Mouse (Mus musculus): Measurements from ENCODE around the gene Cyp2d11. TPM values are rescaled to one million over a fixed set of nuclear protein-coding genes. Genes with fewer than 3 reads are reported as not detected.

The Cyp2d11 gene
- polyA plus RNA-seq, 1 experiment from 2014 or later: not detected

- Histone ChIP-seq H3K4me2 (replicated peaks; ENCODE audit: low read depth, low read length) (no peak overlapping the region), H3K9ac (ENCODE audit: low read depth, low read length) (no peak overlapping the region), H3K27me3 (ENCODE audit: control insufficient read depth, insufficient read depth, low read length) (peaks cover 7% of the 10 kb centered on the region; the same call in 1 of the 2 replicates), H3K36me3 (ENCODE audit: control insufficient read depth, insufficient read depth, low read length) (0 out of 2 replicates have a peak, but pooled peaks cover 2% of the 10 kb centered on the region), H3K4me3 (ENCODE audit: low read depth, low read length) (no peak overlapping the region), H3K9me3 (ENCODE audit: control insufficient read depth, low read length) (no peaks in the 10 kb centered on the region), H3K4me1 (replicated peaks; ENCODE audit: control insufficient read depth, insufficient read depth, low read length) (peaks cover 4% of the 10 kb centered on the region; the same call in 1 of the 2 replicates), H3K27ac (ENCODE audit: low read depth, low read length) (no peak overlapping the region)
- 90% methylated on average over 27 of the region's 27 CpGs for WGBS
- ATAC-seq (ENCODE audit: low FRiP score) (no peak), DNase-seq (ENCODE audit: low spot score) (no peak)
These were observed 50.2 kb downstream of the Cyp2d11 start for GRCm38 (mm10) chr15:82343368-82344287.

- Histone ChIP-seq H3K9ac (ENCODE audit: low read depth, low read length) (no peak overlapping the region), H3K4me2 (replicated peaks; ENCODE audit: low read depth, low read length) (no peak overlapping the region), H3K4me3 (ENCODE audit: low read depth, low read length) (no peak overlapping the region), H3K27me3 (ENCODE audit: control insufficient read depth, insufficient read depth, low read length) (peaks cover 7% of the 10 kb centered on the region; the same call in 1 of the 2 replicates), H3K36me3 (ENCODE audit: control insufficient read depth, insufficient read depth, low read length) (no peaks in the 10 kb centered on the region), H3K4me1 (replicated peaks; ENCODE audit: control insufficient read depth, insufficient read depth, low read length) (peaks cover 7% of the 10 kb centered on the region; the same call in 1 of the 2 replicates), H3K27ac (ENCODE audit: low read depth, low read length) (no peak overlapping the region), H3K9me3 (ENCODE audit: control insufficient read depth, low read length) (no peaks in the 10 kb centered on the region)
- 76% methylated on average over 5 of the region's 5 CpGs for WGBS
- DNase-seq (ENCODE audit: low spot score) (peak; percentile 23), ATAC-seq (ENCODE audit: low FRiP score) (no peak)
These were observed 51.3 kb downstream of the Cyp2d11 start for GRCm38 (mm10) chr15:82342543-82342935.

DNA sequence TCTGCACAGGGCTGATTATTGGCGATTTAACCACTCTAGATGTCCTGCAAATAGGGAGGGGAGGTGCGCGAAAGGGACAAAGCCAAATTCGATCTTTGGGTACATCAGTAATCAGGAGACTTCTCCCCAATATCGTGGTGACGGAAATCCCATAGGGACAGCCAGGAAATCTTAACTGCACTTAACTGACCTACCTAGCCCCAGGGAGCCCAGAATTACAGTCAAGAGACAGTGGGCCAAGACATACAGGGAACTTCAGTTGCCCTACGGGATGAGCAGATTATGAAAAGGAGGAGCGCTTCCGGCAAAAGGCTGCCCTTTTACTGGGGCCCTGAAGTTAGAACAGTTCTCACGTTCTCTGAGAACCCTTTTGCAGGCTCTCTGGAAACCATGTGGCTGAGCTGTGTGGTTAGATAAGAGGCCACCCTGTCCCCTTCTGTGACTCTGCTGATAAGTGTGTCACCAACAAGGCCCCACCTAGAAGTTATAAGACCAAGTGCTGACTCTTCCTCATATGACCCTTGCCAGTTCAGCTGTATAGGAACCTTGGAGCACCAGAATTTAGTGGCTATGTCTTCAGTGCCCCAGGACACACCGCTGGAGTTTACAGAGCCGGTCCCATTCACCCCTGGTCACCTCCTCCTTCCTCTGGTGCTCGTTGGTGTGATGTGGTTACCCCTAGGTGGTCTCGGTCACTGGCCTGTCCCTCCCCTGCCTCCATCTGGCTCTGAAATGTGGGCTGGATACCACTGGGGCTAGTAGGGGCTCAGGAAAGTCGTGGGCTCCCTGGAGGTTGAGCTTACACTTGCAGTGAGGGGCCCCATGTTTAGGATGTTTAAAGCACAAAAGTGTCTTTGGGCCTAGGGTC, 51.9 kb downstream of the Cyp2d11 start:
- peaks cover 9% of the 10 kb centered on the region; the same call in 1 of the 2 replicates for H3K4me1 ChIP-seq (replicated peaks; ENCODE audit: control insufficient read depth, insufficient read depth, low read length)
- no peak overlapping the region; the same call in 1 of the 2 replicates for H3K4me3 ChIP-seq (ENCODE audit: low read depth, low read length)
- H3K4me2 ChIP-seq (replicated peaks; ENCODE audit: low read depth, low read length): no peak overlapping the region; the same call in 1 of the 2 replicates
- ATAC-seq (ENCODE audit: low FRiP score) (no peak), DNase-seq (ENCODE audit: low spot score) (peak; percentile 12)
- H3K9me3 ChIP-seq (ENCODE audit: control insufficient read depth, low read length): no peaks in the 10 kb centered on the region
- WGBS: 65% methylated on average over 15 of the region's 15 CpGs
- H3K36me3 ChIP-seq (ENCODE audit: control insufficient read depth, insufficient read depth, low read length): no peaks in the 10 kb centered on the region
- peak overlapping the region; percentile 53; the same call in 1 of the 2 replicates for H3K9ac ChIP-seq (ENCODE audit: low read depth, low read length)
- peaks cover 7% of the 10 kb centered on the region; the same call in 1 of the 2 replicates for H3K27me3 ChIP-seq (ENCODE audit: control insufficient read depth, insufficient read depth, low read length)
- peak overlapping the region; percentile 4; the same call in 1 of the 2 replicates for H3K27ac ChIP-seq (ENCODE audit: low read depth, low read length)

DNA sequence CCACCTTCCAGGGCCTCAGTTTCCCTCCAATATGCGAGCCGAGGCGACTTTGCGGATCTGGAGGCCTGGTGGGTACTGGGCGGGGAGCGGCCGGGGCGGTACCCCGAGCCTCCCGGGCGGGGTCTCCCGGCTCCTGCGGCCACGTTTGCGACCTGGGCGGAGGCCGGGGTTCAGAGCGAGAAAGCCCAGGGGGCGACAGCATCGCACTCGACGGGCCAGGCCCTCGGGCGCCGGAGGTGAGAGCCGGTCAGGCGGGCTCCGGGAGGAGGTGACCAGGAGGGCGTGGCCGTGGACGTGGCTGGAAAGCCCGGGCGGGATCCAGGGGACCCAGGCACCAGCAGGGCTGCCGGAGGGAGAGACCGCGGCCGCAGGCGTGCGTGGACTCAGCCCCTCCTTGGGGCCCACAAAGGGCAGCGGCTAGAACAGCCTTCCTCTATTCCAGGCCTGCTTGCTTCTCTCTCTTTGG, 52.8 kb downstream of the Cyp2d11 start:
- H3K4me3 ChIP-seq (ENCODE audit: low read depth, low read length): peak overlapping the region; percentile 29
- DNase-seq (ENCODE audit: low spot score): peak; percentile 49
- peaks cover 7% of the 10 kb centered on the region; the same call in 1 of the 2 replicates for H3K27me3 ChIP-seq (ENCODE audit: control insufficient read depth, insufficient read depth, low read length)
- no peaks in the 10 kb centered on the region for H3K9me3 ChIP-seq (ENCODE audit: control insufficient read depth, low read length)
- 3% methylated on average over 32 of the region's 40 CpGs for WGBS
- no peaks in the 10 kb centered on the region for H3K36me3 ChIP-seq (ENCODE audit: control insufficient read depth, insufficient read depth, low read length)
- H3K9ac ChIP-seq (ENCODE audit: low read depth, low read length): peak overlapping the region; percentile 53
- H3K4me1 ChIP-seq (replicated peaks; ENCODE audit: control insufficient read depth, insufficient read depth, low read length): peaks cover 9% of the 10 kb centered on the region; the same call in 1 of the 2 replicates
- peak overlapping the region; percentile 4; the same call in 1 of the 2 replicates for H3K27ac ChIP-seq (ENCODE audit: low read depth, low read length)
- peak overlapping the region; percentile 49 for H3K4me2 ChIP-seq (replicated peaks; ENCODE audit: low read depth, low read length)
- no peak for ATAC-seq (ENCODE audit: low FRiP score)

- H3K4me2 ChIP-seq (replicated peaks; ENCODE audit: low read depth, low read length): peak overlapping the region; percentile 49
- ATAC-seq (ENCODE audit: low FRiP score) (no peak), DNase-seq (ENCODE audit: low spot score) (peak; percentile 43)
- no peaks in the 10 kb centered on the region for H3K9me3 ChIP-seq (ENCODE audit: control insufficient read depth, low read length)
- peak overlapping the region; percentile 53; the same call in 1 of the 2 replicates for H3K9ac ChIP-seq (ENCODE audit: low read depth, low read length)
- 43% methylated on average over 21 of the region's 21 CpGs for WGBS
- H3K27me3 ChIP-seq (ENCODE audit: control insufficient read depth, insufficient read depth, low read length): peaks cover 7% of the 10 kb centered on the region; the same call in 1 of the 2 replicates
- H3K4me1 ChIP-seq (replicated peaks; ENCODE audit: control insufficient read depth, insufficient read depth, low read length): peaks cover 9% of the 10 kb centered on the region; the same call in 1 of the 2 replicates
- peaks cover 2% of the 10 kb centered on the region; the same call in 1 of the 2 replicates for H3K36me3 ChIP-seq (ENCODE audit: control insufficient read depth, insufficient read depth, low read length)
- peak overlapping the region; percentile 29 for H3K4me3 ChIP-seq (ENCODE audit: low read depth, low read length)
- H3K27ac ChIP-seq (ENCODE audit: low read depth, low read length): no peak overlapping the region; the same call in 1 of the 2 replicates
These were observed 53.3 kb downstream of the Cyp2d11 start for GRCm38 (mm10) chr15:82340414-82341035.

GRCm38 (mm10) chr15:82339634-82340254, 54.1 kb downstream of the Cyp2d11 start:
- 70% methylated on average over 8 of the region's 8 CpGs for WGBS
- no peak overlapping the region for H3K27ac ChIP-seq (ENCODE audit: low read depth, low read length)
- H3K4me1 ChIP-seq (replicated peaks; ENCODE audit: control insufficient read depth, insufficient read depth, low read length): peaks cover 9% of the 10 kb centered on the region; the same call in 1 of the 2 replicates
- H3K36me3 ChIP-seq (ENCODE audit: control insufficient read depth, insufficient read depth, low read length): peaks cover 5% of the 10 kb centered on the region
- H3K4me2 ChIP-seq (replicated peaks; ENCODE audit: low read depth, low read length): no peak overlapping the region
- H3K4me3 ChIP-seq (ENCODE audit: low read depth, low read length): no peak overlapping the region
- ATAC-seq (ENCODE audit: low FRiP score): no peak
- H3K27me3 ChIP-seq (ENCODE audit: control insufficient read depth, insufficient read depth, low read length): peaks cover 7% of the 10 kb centered on the region; the same call in 1 of the 2 replicates
- no peak overlapping the region for H3K9ac ChIP-seq (ENCODE audit: low read depth, low read length)
- DNase-seq (ENCODE audit: low spot score): peak; percentile 9
- no peaks in the 10 kb centered on the region for H3K9me3 ChIP-seq (ENCODE audit: control insufficient read depth, low read length)
